Mouse (Mus musculus) neural tube, embryonic 15.5 days (tissue): Measurements from ENCODE around the gene Antxr2. TPM values are rescaled to one million over a fixed set of nuclear protein-coding genes. Genes with fewer than 3 reads are reported as not detected.

Source experiments
- ATAC-seq: fragments of 200-750 bp; cut with Nextera tagmentation; 2 replicates; pipeline ENCODE4 v1.8.0; 2017; ENCODE audit warnings: mild to moderate bottlenecking, moderate TSS enrichment, moderate library complexity; ENCODE audit not compliant: low FRiP score
- H3K27ac ChIP-seq: fragments of 300-500 bp; sonication (generic); replicated peaks from 2 replicates; pipeline ENCODE4 v1.5.1; 2015; ENCODE audit warnings: mild to moderate bottlenecking, inconsistent platforms
- H3K27me3 ChIP-seq: fragments of 300-500 bp; sonication (generic); replicated peaks from 2 replicates; pipeline ENCODE4 v1.6.1; 2015; ENCODE audit warnings: inconsistent platforms
- H3K36me3 ChIP-seq: fragments of 300-500 bp; sonication (generic); 2 replicates; pipeline ENCODE4 v1.6.1; 2015; ENCODE audit warnings: inconsistent platforms
- H3K4me1 ChIP-seq: fragments of 300-500 bp; sonication (generic); 2 replicates; pipeline ENCODE4 v1.6.1; 2015; ENCODE audit warnings: inconsistent platforms
- H3K4me2 ChIP-seq: fragments of 300-500 bp; sonication (generic); 2 replicates; pipeline ENCODE4 v1.6.1; 2015; ENCODE audit warnings: inconsistent platforms, mild to moderate bottlenecking, moderate library complexity
- H3K4me3 ChIP-seq: fragments of 300-500 bp; sonication (generic); replicated peaks from 2 replicates; pipeline ENCODE4 v1.5.1; 2015; ENCODE audit warnings: mild to moderate bottlenecking, inconsistent platforms
- H3K9ac ChIP-seq: fragments of 300-500 bp; sonication (generic); replicated peaks from 2 replicates; pipeline ENCODE4 v1.6.1; 2015; ENCODE audit warnings: mild to moderate bottlenecking, inconsistent platforms
- H3K9me3 ChIP-seq: fragments of 300-500 bp; sonication (generic); replicated peaks from 2 replicates; pipeline ENCODE4 v1.6.1; 2016; ENCODE audit warnings: inconsistent platforms
- WGBS: fragments of 180-500 bp; shearing (Covaris S2); methylation state at CpG from one replicate; pipeline ENCODE4 v1.1.7; 2015; ENCODE audit warnings: mixed read lengths; 5-methylcytosine and 5-hydroxymethylcytosine counted together
- polyA plus RNA-seq: library from polyadenylated mRNA; unstranded; fragments of >200 nt; fragmentation: Nextera tagmentation; extraction: Ambion mirVana; gene quantifications from 2 replicates; pipeline ENCODE4 v1.2.1, GENCODE M21; 2015

Gene Antxr2
- polyA plus RNA-seq, 1 experiment from 2014 or later, result 7.3 TPM

GRCm38 (mm10) chr5:97954193-97954772 lies 76.6 kb downstream of the Antxr2 start:
- Histone ChIP-seq H3K27me3 (no peaks in the 10 kb centered on the region), H3K36me3 (no peaks in the 10 kb centered on the region), H3K4me1 (no peaks in the 10 kb centered on the region), H3K9me3 (no peaks in the 10 kb centered on the region), H3K9ac (no peak overlapping the region), H3K4me3 (no peak overlapping the region), H3K4me2 (no peak overlapping the region), H3K27ac (no peak overlapping the region)
- ATAC-seq, result no peak
- 61% methylated on average over 5 of the region's 5 CpGs for WGBS

DNA sequence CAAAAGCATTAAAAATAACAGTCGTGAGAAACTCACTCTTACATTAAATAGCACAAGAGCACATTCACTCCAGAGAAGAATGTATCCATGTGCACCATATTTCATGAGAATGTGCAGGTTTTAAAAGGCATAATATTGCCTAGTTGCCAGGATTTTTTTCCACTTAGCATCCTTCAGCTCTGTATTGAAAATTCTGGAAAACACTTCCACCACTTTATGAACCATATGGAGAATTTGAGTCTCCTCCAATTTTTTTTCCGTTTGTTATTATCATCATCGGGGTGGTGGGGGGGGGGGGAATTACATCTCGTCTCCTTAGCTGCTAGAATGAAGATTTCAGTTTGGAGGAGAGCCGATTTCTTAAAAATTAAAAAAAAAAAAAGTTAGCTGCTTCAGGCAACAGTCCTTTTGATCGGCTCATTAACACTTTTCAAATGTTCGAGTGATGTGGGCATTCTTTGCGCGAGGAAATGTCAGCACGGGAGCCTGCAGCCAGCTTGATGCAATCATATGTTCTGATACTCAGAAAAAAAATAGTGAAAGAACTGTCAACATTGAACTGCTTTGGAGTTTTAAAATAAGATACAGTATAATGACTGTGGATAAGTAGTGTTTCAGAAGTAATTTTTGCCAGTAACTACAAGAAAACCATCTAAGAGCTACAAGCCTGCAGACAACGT lies 77.5 kb downstream of the Antxr2 start:
- no peaks in the 10 kb centered on the region for H3K36me3 ChIP-seq
- H3K4me1 ChIP-seq, result no peaks in the 10 kb centered on the region
- no peak overlapping the region for H3K27ac ChIP-seq
- H3K4me2 ChIP-seq, result no peak overlapping the region
- H3K4me3 ChIP-seq, result no peak overlapping the region
- no peaks in the 10 kb centered on the region for H3K27me3 ChIP-seq
- H3K9ac ChIP-seq, result no peak overlapping the region
- ATAC-seq, result no peak
- WGBS, result 80% methylated on average over 11 of the region's 11 CpGs
- no peaks in the 10 kb centered on the region for H3K9me3 ChIP-seq

- Histone ChIP-seq H3K36me3 (no peaks in the 10 kb centered on the region), H3K27ac (no peak overlapping the region), H3K4me3 (no peak overlapping the region), H3K9me3 (no peaks in the 10 kb centered on the region), H3K27me3 (no peaks in the 10 kb centered on the region), H3K9ac (no peak overlapping the region), H3K4me2 (no peak overlapping the region), H3K4me1 (no peaks in the 10 kb centered on the region)
- ATAC-seq, result no peak
- WGBS, result 77% methylated on average over 3 of the region's 3 CpGs
Observed at GRCm38 (mm10) chr5:97947261-97947660, 83.6 kb downstream of the Antxr2 start.

DNA sequence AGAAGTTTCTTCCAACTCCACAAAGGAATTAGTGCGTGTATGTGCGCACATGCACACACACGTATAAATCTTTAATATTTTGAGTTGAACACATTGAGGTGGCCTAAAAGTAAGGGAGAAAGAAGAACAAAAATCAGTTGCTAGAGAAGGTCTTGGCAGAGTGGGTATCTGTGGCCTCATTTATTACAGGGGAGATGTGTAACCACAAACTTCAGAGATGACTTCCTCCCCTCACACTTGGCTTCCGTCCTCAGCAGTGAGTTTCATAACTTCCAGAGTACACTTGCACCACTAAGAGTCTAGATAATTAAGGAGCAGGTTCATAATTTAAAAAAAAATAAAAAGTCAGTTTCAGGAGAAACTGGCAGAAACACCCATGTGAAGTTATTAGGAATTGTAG lies 84.6 kb downstream of the Antxr2 start:
- Histone ChIP-seq H3K27me3 (no peaks in the 10 kb centered on the region), H3K9ac (no peak overlapping the region), H3K27ac (no peak overlapping the region), H3K4me3 (no peak overlapping the region), H3K36me3 (no peaks in the 10 kb centered on the region), H3K4me2 (no peak overlapping the region), H3K4me1 (no peaks in the 10 kb centered on the region), H3K9me3 (no peaks in the 10 kb centered on the region)
- WGBS, result 95% methylated on average over 4 of the region's 4 CpGs
- ATAC-seq, result no peak

DNA sequence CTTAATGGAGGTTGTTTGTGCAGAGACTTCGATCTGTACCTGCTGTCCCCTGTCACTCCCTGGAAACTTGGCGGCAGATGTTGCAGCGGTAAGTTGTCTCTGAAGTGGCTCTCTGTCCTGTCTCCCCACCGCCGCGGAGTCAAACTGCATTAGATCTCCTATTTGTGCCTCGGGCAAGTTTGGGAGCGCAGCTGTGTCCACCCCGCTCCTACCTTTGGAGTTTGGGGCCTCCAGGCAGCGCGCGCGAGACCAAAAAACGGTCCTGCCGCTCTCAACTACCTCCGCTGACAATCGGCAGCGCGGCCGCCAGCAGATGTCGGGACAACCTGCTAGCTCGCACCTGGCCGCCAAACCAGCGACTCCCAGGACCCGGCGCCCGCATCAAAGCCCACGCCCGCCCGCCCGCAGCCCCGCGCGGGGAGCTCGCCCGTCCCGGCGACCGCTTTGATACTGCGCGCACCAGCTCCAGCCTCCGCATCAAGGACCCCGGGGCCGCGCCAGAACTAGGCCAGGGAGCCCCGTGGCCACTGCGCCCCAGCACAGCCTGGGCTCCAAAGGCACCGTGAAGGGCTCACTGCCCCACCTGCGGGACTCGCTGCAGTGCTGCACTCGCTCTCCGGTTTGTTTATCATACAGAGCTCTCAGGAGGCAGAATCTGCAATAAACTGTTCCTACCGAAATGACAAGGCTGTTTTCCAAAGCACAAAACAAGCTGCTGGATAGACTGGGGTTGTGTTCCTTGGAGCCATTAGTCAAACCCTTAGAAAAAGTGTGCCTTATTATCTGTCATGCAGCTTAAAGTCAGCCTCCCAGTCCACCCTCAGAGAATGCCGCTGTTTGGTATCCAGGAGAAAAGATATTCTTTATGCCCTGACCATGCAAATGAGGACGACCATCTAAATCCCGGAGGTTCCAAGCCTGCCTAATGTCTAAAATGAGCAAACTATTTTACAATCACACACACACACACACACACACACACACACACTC lies 95.4 kb downstream of the Antxr2 start:
- H3K27ac ChIP-seq, result no peak overlapping the region
- no peaks in the 10 kb centered on the region for H3K9me3 ChIP-seq
- no peaks in the 10 kb centered on the region for H3K36me3 ChIP-seq
- peak overlapping the region; percentile 58 for H3K9ac ChIP-seq
- H3K4me2 ChIP-seq, result peak overlapping the region; percentile 96
- 3% methylated on average over 43 of the region's 56 CpGs for WGBS
- 0 out of 2 replicates have a peak, but pooled peaks cover 6% of the 10 kb centered on the region for H3K27me3 ChIP-seq
- peak overlapping the region; percentile 57 for H3K4me3 ChIP-seq
- ATAC-seq, result peak; percentile 70; the same call in 1 of the 2 replicates
- H3K4me1 ChIP-seq, result peaks cover 11% of the 10 kb centered on the region

DNA sequence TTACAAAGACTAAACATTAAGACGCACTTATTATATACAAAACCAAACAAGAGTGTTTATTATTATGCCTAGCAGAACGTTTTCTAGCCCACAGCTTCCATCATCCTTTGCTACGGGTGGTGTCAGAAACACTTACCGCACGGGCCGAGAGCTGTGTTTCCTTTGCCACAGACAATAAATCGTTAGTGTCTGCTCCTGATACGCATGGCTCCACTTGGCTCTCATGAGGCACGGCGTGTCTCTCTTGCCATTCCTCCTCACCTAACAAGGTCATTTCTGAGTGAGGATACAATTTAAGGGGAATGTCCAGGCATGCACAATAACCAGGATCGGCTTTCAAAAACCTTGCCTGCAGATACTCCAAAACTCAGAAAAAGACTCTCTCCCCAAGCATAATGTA lies 113.2 kb downstream of the Antxr2 start:
- ATAC-seq, result no peak
- WGBS, result 48% methylated on average over 11 of the region's 11 CpGs
- Histone ChIP-seq H3K36me3 (no peaks in the 10 kb centered on the region), H3K4me1 (no peaks in the 10 kb centered on the region), H3K4me3 (no peak overlapping the region), H3K4me2 (no peak overlapping the region), H3K9ac (no peak overlapping the region), H3K27ac (no peak overlapping the region), H3K27me3 (no peaks in the 10 kb centered on the region), H3K9me3 (no peaks in the 10 kb centered on the region)

- no peak for ATAC-seq
- H3K4me1 ChIP-seq, result no peaks in the 10 kb centered on the region
- no peaks in the 10 kb centered on the region for H3K36me3 ChIP-seq
- no peak overlapping the region for H3K27ac ChIP-seq
- H3K27me3 ChIP-seq, result no peaks in the 10 kb centered on the region
- no peaks in the 10 kb centered on the region for H3K9me3 ChIP-seq
- H3K9ac ChIP-seq, result no peak overlapping the region
- H3K4me2 ChIP-seq, result no peak overlapping the region
- WGBS, result 60% methylated on average over 2 of the region's 2 CpGs
- H3K4me3 ChIP-seq, result no peak overlapping the region
Observed at GRCm38 (mm10) chr5:97914890-97915289, 116.0 kb downstream of the Antxr2 start.

DNA sequence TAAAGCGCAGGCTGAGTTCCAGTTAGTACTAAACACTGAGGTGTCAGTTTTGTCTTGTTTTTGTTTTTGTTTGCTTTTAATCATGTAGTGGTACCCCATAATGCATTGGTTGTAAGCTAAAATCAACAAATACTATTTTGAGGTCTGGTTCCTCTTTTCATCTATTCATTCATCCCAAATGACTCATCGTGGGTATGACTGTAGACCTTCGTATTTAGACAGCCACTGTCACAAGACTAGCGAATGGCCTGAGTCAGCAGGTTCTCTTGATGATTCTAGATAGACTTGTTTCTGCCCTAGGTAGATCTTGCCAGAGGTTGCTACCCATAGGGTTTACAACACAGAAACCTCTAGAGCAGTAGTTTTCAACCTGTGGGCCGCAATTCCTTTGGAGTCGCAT lies 116.9 kb downstream of the Antxr2 start:
- H3K9ac ChIP-seq, result no peak overlapping the region
- no peak overlapping the region for H3K4me3 ChIP-seq
- H3K27me3 ChIP-seq, result no peaks in the 10 kb centered on the region
- no peaks in the 10 kb centered on the region for H3K9me3 ChIP-seq
- no peaks in the 10 kb centered on the region for H3K4me1 ChIP-seq
- no peak for ATAC-seq
- no peaks in the 10 kb centered on the region for H3K36me3 ChIP-seq
- no peak overlapping the region for H3K4me2 ChIP-seq
- H3K27ac ChIP-seq, result no peak overlapping the region
- WGBS, result 88% methylated on average over 6 of the region's 6 CpGs

GRCm38 (mm10) chr5:97907482-97907881 lies 123.4 kb downstream of the Antxr2 start:
- H3K27me3 ChIP-seq, result no peaks in the 10 kb centered on the region
- H3K4me1 ChIP-seq, result no peaks in the 10 kb centered on the region
- ATAC-seq, result no peak
- no peaks in the 10 kb centered on the region for H3K9me3 ChIP-seq
- H3K27ac ChIP-seq, result no peak overlapping the region
- H3K4me2 ChIP-seq, result no peak overlapping the region
- H3K9ac ChIP-seq, result no peak overlapping the region
- H3K4me3 ChIP-seq, result no peak overlapping the region
- 68% methylated on average over 6 of the region's 6 CpGs for WGBS
- no peaks in the 10 kb centered on the region for H3K36me3 ChIP-seq

- H3K4me1 ChIP-seq, result no peaks in the 10 kb centered on the region
- no peaks in the 10 kb centered on the region for H3K36me3 ChIP-seq
- no peak overlapping the region for H3K27ac ChIP-seq
- no peaks in the 10 kb centered on the region for H3K27me3 ChIP-seq
- H3K9ac ChIP-seq, result no peak overlapping the region
- no peak overlapping the region for H3K4me3 ChIP-seq
- no peak for ATAC-seq
- H3K4me2 ChIP-seq, result no peak overlapping the region
- no peaks in the 10 kb centered on the region for H3K9me3 ChIP-seq
- WGBS, result 86% methylated on average over 13 of the region's 13 CpGs
Observed at GRCm38 (mm10) chr5:97906537-97907266, 124.1 kb downstream of the Antxr2 start.

- no peaks in the 10 kb centered on the region for H3K4me1 ChIP-seq
- no peak overlapping the region for H3K27ac ChIP-seq
- H3K4me3 ChIP-seq, result no peak overlapping the region
- ATAC-seq, result no peak
- no peak overlapping the region for H3K9ac ChIP-seq
- no peak overlapping the region for H3K4me2 ChIP-seq
- H3K27me3 ChIP-seq, result no peaks in the 10 kb centered on the region
- H3K36me3 ChIP-seq, result no peaks in the 10 kb centered on the region
- no peaks in the 10 kb centered on the region for H3K9me3 ChIP-seq
- 82% methylated on average over 3 of the region's 3 CpGs for whole genome bisulfite sequencing
Observed at GRCm38 (mm10) chr5:97905856-97906255, 125.0 kb downstream of the Antxr2 start.
